Mouse (Mus musculus): ENCODE measurements around the gene Ankrd54.
A peak's percentile ranks its signal among the peaks of the same experiment; 100 is the strongest.

Gene Ankrd54

DNA sequence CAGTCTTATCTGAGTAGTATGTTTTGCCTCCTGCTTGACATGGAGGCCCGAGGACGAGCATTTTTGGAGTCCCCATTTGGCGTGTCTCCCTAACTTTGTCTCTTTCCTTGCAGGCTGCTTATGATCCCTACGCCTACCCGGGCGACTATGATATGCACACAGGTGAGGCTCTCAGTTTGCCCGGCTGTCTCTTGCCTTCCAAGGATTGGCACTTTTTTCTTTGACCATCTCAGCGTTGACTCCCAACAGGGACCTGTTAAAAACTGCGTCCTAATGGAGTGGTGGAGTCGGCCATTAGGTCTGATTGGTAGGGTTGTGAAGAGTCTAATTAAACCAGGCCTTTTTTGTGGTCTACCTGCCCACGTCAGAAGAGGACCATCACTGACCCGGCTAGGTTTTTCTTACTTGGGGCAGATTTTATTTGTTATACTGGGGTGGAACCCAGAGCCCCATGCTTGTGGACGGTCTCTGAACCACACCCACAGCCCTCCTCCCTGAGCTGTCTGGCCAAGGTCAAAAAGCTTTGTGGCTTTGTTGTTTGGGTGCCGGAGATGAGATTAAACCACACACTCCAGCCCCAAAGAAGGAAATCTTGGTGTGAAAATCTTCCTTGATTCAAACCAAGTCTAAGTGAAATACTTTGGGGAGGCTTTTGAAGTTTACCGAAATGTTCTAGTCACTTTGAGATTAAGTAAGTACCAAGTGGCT is 13.1 kb upstream of the Ankrd54 start:
- DNase-seq (ENCODE audit: low spot score in 2 of 2) = no peak

DNA sequence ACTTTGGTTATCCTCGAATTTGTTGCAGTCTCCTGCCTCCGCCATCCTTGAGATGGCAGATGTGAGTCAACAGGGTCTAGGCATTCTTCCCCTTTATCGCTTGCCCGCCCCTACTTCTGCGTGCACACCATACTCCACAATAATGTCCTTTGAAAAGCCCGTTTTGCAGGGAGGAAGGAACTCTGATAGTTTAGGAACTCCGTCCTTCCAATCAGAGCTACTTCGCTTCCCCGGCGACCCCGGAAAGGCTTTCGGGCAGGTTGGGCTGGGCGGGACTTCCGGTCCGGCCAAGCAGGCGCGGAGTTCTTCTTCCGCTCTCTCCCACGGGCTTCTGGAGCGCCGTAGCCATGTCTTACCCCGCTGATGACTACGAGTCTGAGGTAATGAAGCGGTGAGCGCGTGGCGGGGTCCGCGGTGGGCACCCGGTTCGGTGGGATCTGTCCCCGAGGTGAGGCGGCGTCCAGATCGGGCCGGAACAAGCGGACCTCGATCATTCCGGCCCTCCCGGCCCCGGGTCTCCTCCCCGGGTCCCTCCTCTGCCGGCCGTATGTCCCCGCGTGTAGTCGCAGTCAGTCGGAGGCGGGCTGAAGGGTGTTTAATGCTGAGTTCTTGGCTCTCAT is 12.3 kb upstream of the Ankrd54 start, which contains the start of gene Eif3l:
Gene Eif3l (plus strand): TSS at position 267 of the 620 bp plus-strand sequence.
- peak; percentile 69 to 82 for DNase-seq (ENCODE audit: low spot score in 2 of 2)

DNA sequence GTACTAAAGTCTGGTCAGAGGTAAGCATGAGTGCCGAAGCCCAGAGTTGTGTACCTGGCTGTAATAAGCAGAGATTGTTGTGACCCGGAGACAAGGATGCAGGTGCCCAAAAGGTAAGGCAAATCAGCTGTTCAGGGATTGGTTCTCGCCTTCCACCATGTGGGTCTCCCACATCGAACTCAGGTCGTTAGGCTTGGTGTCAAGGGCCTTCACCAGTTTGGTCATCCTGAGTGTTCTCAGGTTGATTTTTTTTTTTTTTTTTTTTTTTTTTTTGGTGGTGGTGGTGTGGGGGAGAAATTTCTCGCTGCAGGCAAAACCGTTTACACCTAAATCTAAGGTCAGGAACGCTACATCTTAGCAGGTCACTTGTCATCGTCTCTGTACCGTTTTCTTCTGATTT is 11.8 kb upstream of the Ankrd54 start:
- DNase-seq (ENCODE audit: low spot score in 2 of 2) = no peak

DNA sequence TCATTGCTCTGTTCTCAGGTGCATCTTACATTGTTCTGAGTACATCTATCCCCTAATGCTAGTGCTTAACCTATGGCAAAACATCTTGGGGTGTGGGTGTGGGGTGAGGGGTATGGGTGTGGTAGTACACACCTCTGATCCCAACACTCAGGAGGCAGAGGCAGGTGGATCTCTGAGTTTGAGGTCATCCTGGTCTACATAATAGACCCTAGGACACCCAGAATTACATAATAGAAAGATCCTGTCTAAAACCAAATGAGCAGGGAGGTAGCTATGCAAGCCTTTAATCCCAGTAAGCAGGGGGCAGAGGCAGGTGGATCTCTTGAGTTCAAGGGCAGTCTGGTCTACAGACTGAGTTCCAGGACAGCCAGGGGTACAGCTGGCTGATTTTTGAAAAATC is 11.1 kb upstream of the Ankrd54 start:
- DNase-seq (ENCODE audit: low spot score in 2 of 2) = no peak

DNA sequence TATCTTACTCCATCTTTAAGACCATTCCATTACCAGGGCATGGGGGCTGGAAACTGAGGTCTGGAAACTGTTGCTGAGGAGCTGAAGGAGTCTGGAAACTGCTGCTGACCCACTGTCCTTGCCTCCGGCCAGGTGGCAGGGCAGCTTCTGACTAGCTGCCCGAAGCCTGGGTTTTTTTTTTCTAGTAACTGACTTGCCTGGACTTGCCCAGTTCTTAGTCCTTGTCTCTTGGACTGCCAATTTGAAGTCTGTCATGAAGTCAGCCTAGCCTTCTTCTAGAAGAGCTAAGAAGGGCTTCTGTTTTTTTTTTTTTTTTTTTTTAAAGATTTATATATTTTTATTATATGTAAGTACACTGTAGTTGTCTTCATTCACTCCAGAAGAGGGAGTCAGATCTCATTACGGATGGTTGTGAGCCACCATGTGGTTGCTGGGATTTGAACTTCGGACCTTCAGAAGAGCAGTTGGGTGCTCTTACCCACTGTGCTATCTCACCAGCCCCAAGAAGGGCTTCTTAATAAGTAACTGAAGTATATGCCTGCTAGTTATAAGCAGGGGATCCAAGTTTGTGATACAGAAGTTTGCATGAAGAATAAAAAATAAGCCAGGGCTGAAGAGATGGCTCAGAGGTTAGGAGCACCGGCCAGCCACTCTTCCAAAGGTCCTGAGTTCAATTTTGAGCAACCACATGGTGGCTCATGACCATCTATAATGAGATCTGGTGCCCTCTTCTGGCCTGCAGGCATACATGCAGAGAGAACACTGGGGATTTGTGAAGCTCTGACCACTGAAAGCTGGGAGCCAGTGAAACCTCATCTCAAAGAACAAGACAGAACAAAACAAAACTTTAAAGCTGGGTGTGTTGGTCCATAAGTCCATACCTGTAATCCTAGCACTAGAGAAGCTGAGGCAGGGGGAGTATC is 8.7 kb upstream of the Ankrd54 start:
- DNase-seq (ENCODE audit: low spot score in 2 of 2) = peak in 1 of 2 experiments; percentile 28

DNA sequence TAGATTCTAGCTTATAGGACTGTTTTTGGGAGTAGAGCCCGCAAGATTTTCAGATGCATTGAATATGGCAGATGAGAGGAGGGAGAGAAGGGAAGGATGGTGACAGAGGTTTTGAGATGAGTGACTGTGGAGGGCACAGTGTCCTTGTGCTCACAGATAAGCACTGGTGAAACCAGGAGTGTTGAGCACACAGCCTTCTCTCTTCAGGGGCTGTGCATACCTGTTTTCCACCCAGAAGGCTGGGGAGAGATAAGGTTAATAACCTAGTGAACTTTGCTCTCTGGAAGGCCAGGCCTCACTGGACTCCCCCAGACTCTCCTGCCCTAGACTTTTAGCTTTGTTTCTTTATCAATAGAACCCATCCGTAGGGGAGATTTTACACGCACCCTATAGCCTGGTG is 5.7 kb upstream of the Ankrd54 start:
- no peak for DNase-seq (ENCODE audit: low spot score in 2 of 2)

DNA sequence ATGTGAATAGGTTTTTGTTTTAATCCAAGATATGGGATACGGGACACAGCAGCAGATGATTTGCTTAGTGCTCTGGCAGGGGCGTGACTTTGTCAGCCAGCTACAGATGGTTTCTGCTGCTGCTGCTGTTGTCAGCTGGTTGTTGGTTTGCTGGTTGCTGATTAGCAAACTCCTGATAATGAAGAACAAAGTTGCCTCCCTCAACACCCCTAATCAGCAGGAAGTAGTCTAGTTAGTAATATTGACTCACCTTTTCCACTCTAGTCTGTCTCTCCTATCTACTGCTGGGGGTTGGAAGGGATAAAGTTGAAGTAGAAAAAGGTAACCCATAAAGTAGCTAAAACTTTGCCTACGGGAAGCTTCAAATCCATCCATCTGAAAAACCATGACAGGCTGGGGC is 4.9 kb upstream of the Ankrd54 start:
- DNase-seq (ENCODE audit: low spot score in 2 of 2) = no peak

DNA sequence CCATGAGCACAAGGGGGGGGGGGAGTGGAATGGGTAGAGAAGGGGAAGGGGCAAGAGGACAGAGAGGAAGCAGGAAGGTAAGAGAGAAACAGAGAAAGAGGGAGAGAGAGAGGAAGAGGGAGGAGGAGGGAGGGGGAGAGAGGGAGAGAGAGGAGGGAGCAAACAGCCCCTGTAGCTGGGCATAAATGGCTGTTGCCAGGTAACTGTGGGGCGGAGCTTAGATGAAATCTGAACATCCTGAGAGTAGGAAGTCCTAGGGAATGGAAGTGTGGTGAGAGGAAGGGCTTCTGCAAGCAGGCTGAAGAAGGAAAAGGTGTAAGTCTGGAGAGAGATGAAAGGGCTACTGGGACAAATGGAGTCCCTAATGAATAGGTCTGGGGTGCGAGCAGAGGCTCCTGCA is 3.6 kb upstream of the Ankrd54 start:
- no peak for DNase-seq (ENCODE audit: low spot score in 2 of 2)

DNA sequence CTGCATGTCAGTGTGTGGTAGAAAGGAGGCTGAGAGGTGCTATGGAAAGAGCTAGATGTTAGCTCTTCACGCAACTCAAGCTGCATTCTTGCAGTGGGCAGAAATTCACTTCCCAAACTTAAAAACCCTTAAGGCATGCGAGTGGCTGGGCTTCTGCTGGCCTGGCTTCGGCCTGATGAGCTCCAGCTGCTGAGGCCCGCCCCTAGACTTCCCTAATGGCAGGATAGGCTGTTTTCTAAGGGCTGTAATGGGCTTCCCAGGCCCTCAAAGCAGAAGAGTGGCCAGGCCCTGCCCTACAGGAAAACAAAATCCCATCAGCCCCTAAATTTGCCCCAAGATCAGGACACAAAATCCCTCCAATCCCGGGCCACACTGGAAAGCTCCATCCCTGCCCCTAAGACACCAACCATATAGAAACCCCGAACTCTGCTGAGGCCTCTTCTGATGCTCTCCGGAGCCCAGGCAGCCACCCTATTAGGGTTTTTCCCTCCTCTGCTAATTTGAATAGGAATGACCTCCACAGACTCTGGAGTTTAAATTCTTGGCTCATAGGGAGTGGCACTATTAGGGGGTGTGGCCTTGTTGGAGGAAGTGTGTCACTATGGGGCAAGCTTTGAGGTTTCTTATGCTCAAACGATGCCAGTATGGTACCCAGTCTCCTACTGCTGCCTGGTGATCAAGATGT is 2.5 kb upstream of the Ankrd54 start:
- DNase-seq (ENCODE audit: low spot score in 2 of 2) = no peak

DNA sequence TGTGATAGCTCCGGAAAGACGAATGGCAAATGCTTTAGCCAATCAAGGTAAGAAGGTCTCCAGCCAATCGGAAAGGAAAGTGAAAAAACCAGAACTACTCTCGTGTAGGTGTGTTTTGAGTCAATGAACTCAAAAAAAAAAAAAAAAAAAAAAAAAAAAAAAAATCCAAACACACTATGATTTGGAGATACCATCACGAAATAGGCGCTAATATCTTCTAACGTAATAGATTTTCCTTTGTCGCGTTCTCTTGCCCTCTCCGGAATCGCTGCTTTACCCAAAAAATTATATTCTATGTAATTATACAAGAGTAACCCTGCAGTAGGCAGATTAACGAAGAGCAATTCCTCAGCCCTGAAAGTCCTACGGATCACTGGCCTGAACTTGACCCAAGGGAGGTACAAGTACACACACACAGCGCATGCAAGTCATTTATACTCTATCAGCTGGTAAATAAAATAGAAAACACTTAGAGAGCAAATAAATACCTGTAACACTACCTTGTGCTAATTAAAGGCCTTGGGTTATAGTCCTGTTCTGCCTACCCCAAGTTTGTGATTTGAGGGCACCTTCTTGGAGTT is 557 bp upstream of the Ankrd54 start:
- DNase-seq (ENCODE audit: low spot score in 2 of 2) = no peak

DNA sequence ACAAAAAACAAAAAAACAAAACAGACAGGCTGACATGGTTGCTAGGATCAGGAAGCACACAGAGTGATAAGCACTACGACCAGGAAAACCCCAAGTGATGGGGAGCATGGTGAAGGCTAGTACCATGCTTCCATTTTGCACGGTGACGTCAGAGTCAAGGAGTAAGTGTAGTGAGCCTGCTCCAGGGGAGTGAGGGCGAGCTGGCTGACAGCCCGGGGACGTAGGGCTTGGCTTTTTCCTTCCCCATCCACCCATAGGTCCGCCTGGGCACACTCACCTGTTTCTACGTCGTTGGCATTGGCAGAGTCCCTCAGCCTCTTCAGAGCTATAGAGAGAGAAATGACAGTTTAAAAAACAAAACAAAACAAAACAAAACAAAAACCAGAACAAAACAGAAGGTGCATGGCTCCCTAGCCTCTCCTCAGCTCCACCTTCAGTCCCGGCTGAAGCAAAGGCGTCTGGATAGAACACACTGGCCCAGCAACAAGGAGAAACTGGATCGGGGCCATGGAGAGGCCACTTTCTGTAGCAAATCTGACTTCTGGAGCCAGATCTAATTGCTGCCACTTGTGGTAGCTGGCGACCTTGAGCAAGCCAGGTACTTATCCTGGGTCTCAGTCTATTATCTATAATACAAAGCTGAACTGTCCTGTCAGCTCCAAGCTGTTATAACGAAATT is 1.7 kb downstream of the Ankrd54 start:
- DNase-seq (ENCODE audit: low spot score in 2 of 2) = no peak

DNA sequence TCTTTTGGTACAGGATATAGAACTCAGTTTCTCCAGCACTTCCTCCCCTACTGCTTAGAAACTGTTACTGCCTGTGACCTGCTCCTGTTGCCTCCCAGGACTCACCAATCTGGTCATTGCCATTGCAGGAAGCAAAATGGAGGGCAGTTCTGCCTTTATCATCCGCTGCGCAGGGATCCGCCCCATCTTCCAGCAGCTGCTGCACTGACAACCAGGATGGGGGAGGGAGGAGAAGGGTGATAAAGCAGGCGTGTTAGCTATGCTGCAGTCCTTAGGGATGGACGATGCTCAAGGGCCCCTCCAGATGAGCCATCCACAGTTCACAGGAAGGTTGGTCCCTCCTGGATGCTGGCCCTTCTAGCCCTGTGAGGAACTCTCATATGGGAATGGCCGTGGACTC is 4.8 kb downstream of the Ankrd54 start:
- no peak for DNase-seq (ENCODE audit: low spot score in 2 of 2)

DNA sequence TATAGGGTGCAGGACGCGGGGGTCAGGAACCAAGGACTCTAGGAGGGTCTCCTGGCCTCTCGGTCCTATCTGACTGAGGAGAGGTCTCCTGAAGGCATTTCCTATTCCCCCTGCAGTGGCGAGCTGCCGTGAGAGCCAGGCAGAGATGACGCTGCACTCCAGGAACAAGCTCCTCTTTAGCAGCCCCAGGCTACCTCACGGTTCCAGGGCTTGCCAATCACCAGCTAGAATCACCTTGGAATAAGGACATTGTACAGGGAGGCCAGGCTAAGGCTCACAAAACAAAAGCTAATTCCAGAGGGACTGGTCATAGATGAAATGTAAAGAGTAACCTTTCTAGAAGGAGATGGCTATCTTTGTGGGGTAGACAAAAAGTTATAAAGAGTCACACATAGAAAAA is 6.1 kb downstream of the Ankrd54 start:
- DNase-seq (ENCODE audit: low spot score in 2 of 2) = no peak

DNA sequence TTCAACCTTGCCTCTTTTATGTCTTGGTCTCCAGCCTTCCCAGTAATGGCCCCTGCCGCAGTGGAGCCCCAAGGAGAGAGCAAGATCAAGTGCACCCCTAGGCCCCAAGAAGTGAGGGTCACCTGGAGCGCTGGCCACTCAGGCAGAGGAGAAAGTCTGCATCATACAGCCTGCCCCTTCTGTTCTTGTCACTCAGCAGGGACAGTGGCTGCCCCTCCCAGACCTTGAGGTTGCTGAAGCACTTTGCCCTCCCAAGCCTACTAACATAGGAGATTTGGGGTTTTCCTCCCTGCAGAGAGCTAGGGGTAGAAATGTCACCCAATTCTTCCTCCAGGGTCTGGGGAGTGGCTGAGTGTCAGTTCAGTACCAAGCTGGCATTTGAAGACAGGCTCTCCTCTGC is 10.3 kb downstream of the Ankrd54 start:
- no peak for DNase-seq (ENCODE audit: low spot score in 2 of 2)

DNA sequence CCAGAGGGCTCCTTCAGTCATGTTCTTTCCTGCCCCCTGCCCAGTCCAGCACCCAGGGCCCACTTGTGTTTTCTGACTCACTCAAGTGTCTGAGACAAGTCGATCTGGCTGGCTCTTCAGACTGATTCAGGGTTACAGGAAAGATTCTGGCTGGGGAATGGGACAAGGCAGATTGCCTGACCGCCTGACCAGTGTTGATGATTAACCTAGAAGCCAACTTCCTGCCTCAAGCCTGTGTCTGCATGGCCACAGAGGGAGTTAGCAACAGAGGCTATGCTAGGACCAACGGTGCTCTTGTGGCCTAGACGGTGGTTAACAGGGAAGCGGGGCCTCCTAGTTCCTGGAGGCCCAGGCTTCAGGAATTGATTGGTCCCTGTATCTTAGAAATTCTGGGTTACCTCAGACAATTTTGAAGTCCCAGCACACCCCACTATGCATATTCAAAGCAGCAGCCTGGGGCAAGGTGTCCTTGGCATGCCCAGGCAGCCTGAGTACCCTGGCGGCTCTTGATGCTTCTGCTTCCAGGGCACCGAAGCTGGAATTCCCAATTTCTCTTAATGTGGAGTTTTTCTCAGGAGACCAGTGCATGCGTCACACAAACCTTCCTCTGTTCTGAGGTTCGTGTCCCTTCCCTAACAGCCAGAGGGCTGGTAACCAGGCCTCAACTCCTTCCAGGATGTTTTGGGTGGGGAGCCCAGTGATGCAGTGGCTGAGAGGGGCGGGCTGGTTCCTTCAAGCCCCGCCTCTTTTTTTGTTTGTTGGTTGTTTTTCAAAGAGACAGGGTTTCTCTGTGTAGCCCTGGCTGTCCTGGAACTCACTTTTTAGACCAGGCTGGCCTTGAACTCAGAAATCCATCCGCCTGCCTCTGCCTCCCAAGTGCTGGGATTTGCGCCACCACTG is 11.0 kb downstream of the Ankrd54 start:
- no peak for DNase-seq (ENCODE audit: low spot score in 2 of 2)

DNA sequence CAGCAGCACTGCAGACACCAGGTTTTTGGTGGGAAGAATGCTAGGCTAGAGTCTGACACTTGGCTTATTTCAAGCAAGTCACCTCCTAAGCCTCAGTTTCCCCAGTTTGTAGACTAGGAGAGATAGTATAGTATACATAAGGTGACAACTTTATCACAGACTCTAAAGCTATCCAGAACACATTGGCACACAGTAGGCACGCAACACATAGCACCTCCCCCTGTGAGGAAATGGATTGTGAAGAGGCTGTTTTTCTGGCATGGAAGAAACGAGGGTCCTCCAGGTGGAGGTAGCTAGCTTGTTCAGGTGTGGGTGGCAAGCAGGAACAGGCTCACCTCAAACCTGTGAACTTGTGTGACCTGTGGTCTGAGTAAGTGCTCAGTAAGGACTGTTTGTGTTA is 11.7 kb downstream of the Ankrd54 start:
- DNase-seq (ENCODE audit: low spot score in 2 of 2) = no peak

DNA sequence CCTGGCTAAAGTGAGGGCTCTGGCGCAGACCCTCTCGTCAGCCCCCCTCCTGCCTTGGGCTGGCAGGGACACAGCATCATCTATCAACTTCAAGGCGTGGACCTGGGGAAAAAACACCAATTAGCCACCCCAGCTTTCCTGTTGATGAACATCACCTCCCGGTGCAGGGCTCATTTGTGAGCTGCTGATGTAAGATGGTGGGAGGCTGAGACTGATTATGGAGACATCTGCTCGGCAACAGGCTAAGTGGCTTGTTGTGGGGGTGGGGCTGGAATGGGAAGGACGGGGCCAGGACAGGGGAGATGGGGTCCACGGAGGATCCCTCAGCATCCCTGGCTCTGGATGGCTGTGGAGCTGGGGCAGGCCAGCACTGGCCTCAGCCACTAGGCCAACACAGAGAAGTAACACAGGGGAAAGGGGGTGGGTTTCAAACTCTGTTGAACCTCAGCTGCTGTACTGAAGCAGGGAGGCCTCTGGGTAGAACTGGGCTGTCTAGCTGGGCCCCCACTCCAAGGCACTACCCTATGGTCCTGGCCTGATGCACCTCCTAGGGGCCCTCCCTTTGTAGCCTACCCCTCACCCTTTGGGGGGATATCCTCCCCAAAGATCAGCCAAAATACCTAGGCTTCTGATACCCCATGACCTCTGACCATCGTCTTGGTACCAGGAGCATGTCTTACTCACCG is 12.4 kb downstream of the Ankrd54 start:
- no peak for DNase-seq (ENCODE audit: low spot score in 2 of 2)

DNA sequence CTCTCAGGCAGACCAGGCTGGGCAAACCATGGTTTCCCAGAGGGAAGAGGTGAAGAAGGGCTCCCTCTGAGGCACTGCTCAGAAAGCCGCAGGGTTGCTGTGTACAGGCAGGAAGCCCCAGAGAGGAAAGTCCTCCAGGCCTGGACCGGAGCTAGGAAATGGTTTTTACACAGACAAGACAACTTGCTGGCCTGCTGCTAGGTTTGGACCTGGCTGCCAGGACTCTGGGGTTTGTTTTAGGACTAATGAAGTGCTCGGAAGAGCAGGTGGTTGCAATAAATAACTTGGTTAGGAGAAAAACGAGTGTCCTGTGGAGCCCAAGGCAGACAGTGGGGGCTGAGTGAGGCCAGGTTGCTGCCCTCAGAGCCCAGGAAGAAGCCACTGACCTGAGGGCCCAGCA is 14.5 kb downstream of the Ankrd54 start:
- no peak for DNase-seq (ENCODE audit: low spot score in 2 of 2)

DNA sequence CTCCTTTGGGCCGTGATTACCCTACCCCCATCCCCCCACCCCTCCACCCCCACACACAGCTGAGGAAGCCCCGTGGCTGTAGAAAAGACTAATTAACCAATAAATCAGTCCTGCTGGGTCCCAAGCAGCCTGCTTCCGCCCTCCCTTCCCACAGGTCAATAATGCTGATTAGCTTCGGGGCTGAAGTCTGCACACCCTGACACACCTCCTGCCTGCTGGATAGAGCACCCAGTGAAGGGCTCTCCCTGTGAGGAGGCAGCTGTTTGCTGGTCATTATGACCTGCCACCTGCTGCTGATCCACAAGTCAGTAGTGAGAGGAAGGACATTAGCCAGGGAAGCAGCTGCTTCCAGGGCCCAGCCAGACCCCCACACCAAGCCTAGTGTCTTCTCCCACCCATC is 17.9 kb downstream of the Ankrd54 start:
- no peak for DNase-seq (ENCODE audit: low spot score in 2 of 2)

Measured in spleen, postnatal 14 days (tissue).